Mouse (Mus musculus) testis, adult 2 months (tissue): ENCODE measurements around the gene Gpr153. TPM values are rescaled to one million over a fixed set of nuclear protein-coding genes. Genes with fewer than 3 reads are reported as not detected.

Source experiments
- H3K27ac ChIP-seq: fragments of 200-500 bp; 2 replicates; pipeline ENCODE4 v1.5.1; 2012; ENCODE audit warnings: low read depth, low read length; ENCODE audit not compliant: control insufficient read depth, insufficient read depth
- H3K27me3 ChIP-seq: fragments of 200-500 bp; 2 replicates; pipeline ENCODE4 v1.6.1; 2012; ENCODE audit warnings: mild to moderate bottlenecking, low read length, moderate library complexity; ENCODE audit not compliant: control insufficient read depth, insufficient read depth
- H3K36me3 ChIP-seq: fragments of 200-500 bp; 2 replicates; pipeline ENCODE4 v1.6.1; 2012; ENCODE audit warnings: mild to moderate bottlenecking, low read length; ENCODE audit not compliant: control insufficient read depth, insufficient read depth
- H3K4me1 ChIP-seq: fragments of 200-500 bp; 2 replicates; pipeline ENCODE4 v1.6.1; 2012; ENCODE audit warnings: low read length; ENCODE audit not compliant: control insufficient read depth, insufficient read depth
- H3K4me3 ChIP-seq: fragments of 200-500 bp; 2 replicates; pipeline ENCODE4 v1.5.1; 2012; ENCODE audit warnings: low read depth, mild to moderate bottlenecking, low read length, moderate library complexity, mixed read lengths; ENCODE audit not compliant: control insufficient read depth
- CTCF ChIP-seq: fragments of 200-500 bp; IDR thresholded peaks from 2 replicates; pipeline ENCODE4 v1.5.1; 2012; ENCODE audit warnings: low read depth, mild to moderate bottlenecking, inconsistent platforms, low read length, moderate library complexity; ENCODE audit not compliant: control insufficient read depth, insufficient read depth, insufficient replicate concordance
- POLR2A ChIP-seq: fragments of 200-500 bp; IDR thresholded peaks from 2 replicates; pipeline ENCODE4 v1.6.1; 2012; ENCODE audit warnings: low read depth, mild to moderate bottlenecking, inconsistent platforms, low read length, moderate library complexity; ENCODE audit not compliant: control insufficient read depth
- polyA plus RNA-seq: library from polyadenylated mRNA; depleted of rRNA; stranded (reverse); fragments of >200 nt; gene quantifications from 2 replicates; pipeline ENCODE4 v1.2.3, GENCODE M21; 2012

Gene Gpr153
- polyA plus RNA-seq, 1 experiment, result 18.9 TPM

DNA sequence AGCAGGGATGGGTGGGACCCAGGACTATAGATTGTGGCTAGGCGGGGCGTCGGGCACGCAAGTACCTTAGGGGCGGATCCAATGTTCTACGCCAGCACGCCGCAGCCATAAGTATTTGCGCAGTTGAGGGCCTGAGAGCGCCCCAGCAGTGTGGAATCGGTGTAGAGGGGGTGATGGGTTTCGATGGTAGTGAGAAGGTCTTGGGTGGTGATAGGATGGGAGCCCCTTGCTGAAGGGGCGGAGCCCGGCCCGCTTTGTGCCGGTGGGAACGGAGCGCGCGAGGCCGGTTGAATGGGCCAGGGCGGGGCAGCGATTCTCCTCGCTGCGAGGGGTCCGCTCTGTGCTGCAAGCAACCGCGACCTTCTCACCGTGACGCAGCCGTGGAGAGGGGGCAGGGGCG is 12.2 kb downstream of the Gpr153 start:
- Histone ChIP-seq H3K36me3 (no peaks in the 10 kb centered on the region), H3K4me3 (peak overlapping the region; percentile 27; the same call in 1 of the 2 replicates), H3K27ac (no peak overlapping the region), H3K27me3 (no peaks in the 10 kb centered on the region), H3K4me1 (peaks cover 38% of the 10 kb centered on the region)
- TF ChIP-seq CTCF, result no peak
- TF ChIP-seq POLR2A, result no peak

DNA sequence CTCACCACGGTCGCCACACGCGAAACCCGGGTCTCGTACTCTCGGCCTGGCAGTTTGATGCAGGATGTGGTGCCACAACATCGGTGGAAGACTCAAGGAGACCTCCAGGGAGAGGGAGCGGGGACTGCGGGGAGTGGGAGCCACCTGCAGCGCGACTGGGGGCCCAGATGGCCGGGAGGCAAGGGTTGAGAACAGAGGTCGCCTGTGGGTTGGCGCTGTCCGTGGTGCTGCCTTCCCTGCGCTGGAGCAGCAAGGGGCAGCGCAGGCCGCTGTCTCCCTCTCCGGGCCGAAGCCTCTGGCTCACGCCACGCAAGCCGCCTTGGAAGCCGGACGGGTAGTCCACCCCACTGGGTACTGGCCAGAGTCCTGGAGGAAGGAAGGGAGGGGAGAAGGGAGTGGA is 12.9 kb downstream of the Gpr153 start:
- H3K4me1 ChIP-seq, result peaks cover 38% of the 10 kb centered on the region
- no peak overlapping the region for H3K27ac ChIP-seq

DNA sequence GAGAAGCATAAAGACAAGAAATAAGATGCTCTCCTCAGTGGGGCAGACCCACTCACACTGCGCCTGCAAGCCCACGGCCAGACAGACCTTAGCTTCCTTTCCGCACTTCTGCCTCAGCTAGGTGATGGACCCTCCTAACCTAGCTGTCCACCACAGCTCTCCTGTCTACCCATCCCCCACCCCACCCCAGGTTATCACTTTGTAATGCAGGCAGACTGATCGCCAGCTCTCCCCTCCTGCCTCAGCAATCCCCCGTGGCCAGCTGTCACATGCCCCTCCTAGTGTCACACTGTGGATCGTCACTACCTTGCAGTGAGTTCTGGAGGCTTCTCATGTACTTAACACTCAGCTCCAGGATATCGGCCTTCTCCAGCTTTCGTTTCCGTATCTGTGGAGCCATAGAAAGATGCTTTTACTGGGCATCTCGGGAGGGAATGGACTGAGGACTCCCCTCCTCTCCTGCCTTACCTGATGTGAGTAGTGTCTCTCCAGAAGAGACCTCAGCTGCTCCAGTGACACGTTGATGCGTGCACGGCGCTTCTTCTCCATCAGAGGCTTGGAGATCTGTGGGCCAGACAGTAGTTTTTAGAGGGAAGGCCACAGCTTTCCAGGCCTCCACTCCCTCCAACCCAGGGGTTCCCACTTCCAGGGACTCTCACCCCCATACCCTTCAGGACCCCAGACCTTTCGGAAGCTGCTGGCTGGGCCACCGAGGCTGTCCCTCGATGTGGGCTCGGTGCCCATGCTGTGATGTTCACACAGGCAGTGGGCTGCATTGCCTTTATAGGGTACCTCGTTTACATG is 13.5 kb downstream of the Gpr153 start:
- Histone ChIP-seq H3K4me1 (peaks cover 35% of the 10 kb centered on the region), H3K27me3 (no peaks in the 10 kb centered on the region)

More for the DNA sequence above, 12.9 kb downstream of the Gpr153 start:
- Histone ChIP-seq H3K27me3 (no peaks in the 10 kb centered on the region), H3K4me3 (no peak overlapping the region), H3K36me3 (no peaks in the 10 kb centered on the region)
- no peak for TF ChIP-seq CTCF
- no peak for TF ChIP-seq POLR2A

DNA sequence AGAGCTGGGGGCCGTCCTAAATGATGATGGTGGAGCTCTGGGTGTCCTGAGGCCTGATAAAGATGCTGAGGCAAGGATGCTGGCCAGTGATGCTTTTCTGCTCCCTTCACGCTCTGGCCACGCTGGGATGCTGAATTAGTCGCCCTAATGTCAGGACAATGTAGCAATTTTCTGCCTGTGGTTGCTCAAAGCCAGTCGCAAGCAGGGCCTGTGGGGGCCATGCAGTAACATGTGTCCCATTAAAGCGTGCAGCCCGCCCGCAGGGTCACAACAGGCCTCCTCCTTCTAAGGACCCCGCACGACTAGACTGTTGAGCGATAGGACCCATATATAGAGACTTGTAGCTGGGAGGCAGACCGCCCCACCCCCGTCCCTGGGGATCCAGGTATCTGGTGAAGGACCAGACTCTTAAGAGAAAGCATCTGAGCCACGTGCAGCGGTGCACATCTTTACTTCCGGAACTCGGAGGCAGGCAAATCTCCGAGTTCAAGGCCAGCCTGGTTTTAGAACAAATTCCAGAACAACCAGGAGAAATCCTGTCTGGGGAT is 14.4 kb downstream of the Gpr153 start:
- Histone ChIP-seq H3K27me3 (no peaks in the 10 kb centered on the region), H3K36me3 (no peaks in the 10 kb centered on the region), H3K4me1 (peaks cover 27% of the 10 kb centered on the region), H3K4me3 (no peak overlapping the region), H3K27ac (no peak overlapping the region)
- TF ChIP-seq POLR2A (no peak), CTCF (no peak)

More for the DNA sequence above, 13.5 kb downstream of the Gpr153 start:
- no peak overlapping the region for H3K4me3 ChIP-seq
- TF ChIP-seq POLR2A, result no peak
- no peak for TF ChIP-seq CTCF
- H3K36me3 ChIP-seq, result no peaks in the 10 kb centered on the region
- no peak overlapping the region for H3K27ac ChIP-seq

DNA sequence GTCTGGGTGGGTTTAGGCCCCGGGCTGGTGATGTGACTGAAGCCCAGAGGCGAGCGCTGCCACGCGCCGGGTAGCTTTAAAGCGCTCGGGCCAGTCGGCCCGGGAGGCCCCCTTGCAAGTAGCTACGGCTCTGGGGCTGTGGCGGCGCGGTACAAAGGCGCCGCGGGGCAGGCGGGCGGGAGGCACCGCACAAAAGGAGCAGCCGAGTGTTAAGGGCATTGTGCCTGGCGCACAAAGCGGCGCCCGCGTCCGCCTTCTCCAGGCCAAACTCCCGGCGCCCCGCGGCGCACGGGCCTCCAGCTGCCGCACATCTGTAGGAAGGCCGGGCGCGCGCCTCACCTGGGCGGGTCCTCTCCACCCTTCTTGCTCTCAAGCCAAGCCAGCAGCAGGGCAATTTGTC is 16.4 kb downstream of the Gpr153 start:
- Histone ChIP-seq H3K4me3 (no peak overlapping the region), H3K27ac (no peak overlapping the region), H3K27me3 (no peaks in the 10 kb centered on the region), H3K4me1 (peaks cover 22% of the 10 kb centered on the region), H3K36me3 (no peaks in the 10 kb centered on the region)
- TF ChIP-seq CTCF, result no peak

DNA sequence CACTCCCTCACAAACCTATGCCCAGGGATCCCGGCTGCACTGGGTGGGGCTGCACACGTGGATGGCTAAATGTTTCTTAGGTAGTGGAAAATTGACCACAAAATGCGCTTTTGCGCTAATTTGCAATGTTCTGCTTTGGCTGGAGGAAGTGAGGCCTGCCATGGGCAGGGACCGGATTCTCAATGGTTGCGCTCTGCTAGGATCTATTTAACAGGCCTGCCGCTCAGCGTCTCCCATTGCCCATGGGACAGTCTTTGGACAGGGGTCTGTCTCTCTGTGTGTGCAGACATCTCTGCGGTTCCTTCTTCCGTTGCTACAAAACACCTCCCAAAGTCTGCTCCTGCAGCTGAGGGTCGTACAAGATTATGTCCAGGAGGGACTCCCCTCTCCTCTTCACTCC is 17.0 kb downstream of the Gpr153 start:
- H3K4me1 ChIP-seq, result peaks cover 27% of the 10 kb centered on the region
- no peaks in the 10 kb centered on the region for H3K36me3 ChIP-seq
- TF ChIP-seq POLR2A (no peak), CTCF (no peak)
- no peak overlapping the region for H3K4me3 ChIP-seq
- no peaks in the 10 kb centered on the region for H3K27me3 ChIP-seq
- no peak overlapping the region for H3K27ac ChIP-seq

DNA sequence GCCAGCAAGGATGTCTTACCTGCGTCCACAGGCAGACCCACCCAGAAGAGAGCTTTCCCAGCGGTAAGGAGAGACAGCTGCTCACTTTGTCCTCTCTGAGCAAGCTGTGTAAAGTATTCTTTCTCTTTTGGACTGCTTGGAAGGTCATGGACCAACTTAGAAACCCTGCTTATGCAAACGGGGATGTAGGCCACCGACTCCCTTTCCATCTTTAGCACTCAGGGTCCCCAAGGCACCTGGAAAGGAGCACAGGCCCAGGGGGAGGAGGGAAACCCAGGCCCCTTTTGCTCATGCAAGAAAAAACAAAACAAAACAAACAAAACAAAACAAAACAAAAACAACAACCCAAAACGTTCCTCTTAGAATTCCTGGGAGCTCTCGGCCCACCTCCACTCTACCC is 17.5 kb downstream of the Gpr153 start, which contains the start of gene Hes3:
Gene Hes3 (minus strand): TSS at position 101 of the 400 bp plus-strand sequence.
- Histone ChIP-seq H3K4me1 (peaks cover 21% of the 10 kb centered on the region), H3K27ac (no peak within 1 kb of the TSS), H3K36me3 (no peaks in the 10 kb centered on the region), H3K4me3 (no peak within 1 kb of the TSS), H3K27me3 (no peaks in the 10 kb centered on the region)
- no peak for TF ChIP-seq CTCF
- no peak for TF ChIP-seq POLR2A
